Mouse (Mus musculus) midbrain, embryonic 15.5 days (tissue): ENCODE results near the gene Akap8l. TPM values are rescaled to one million over a fixed set of nuclear protein-coding genes. Genes with fewer than 3 reads are reported as not detected.

ENCODE experiments used
- ATAC-seq: fragments of 200-750 bp; cut with Nextera tagmentation; replicated peaks from 2 replicates; pipeline ENCODE4 v1.8.0; 2017; ENCODE audit warnings: moderate TSS enrichment
- H3K27ac ChIP-seq: fragments of 300-500 bp; sonication (generic); 2 replicates; pipeline ENCODE4 v1.5.1; 2015; ENCODE audit warnings: mild to moderate bottlenecking, inconsistent platforms
- H3K27me3 ChIP-seq: fragments of 300-500 bp; sonication (generic); replicated peaks from 2 replicates; pipeline ENCODE4 v1.6.1; 2015; ENCODE audit warnings: inconsistent platforms
- H3K36me3 ChIP-seq: fragments of 300-500 bp; sonication (generic); replicated peaks from 2 replicates; pipeline ENCODE4 v1.6.1; 2015; ENCODE audit warnings: inconsistent platforms
- H3K4me1 ChIP-seq: fragments of 300-500 bp; sonication (generic); 2 replicates; pipeline ENCODE4 v1.6.1; 2015; ENCODE audit warnings: inconsistent platforms
- H3K4me2 ChIP-seq: fragments of 300-500 bp; sonication (generic); 2 replicates; pipeline ENCODE4 v1.6.1; 2015; ENCODE audit warnings: inconsistent platforms, mild to moderate bottlenecking, moderate library complexity
- H3K4me3 ChIP-seq: fragments of 300-500 bp; sonication (generic); 2 replicates; pipeline ENCODE4 v1.5.1; 2015; ENCODE audit warnings: mild to moderate bottlenecking, inconsistent platforms
- H3K9ac ChIP-seq: fragments of 300-500 bp; sonication (generic); 2 replicates; pipeline ENCODE4 v1.6.1; 2015; ENCODE audit warnings: mild to moderate bottlenecking, inconsistent platforms
- H3K9me3 ChIP-seq: fragments of 300-500 bp; sonication (generic); 2 replicates; pipeline ENCODE4 v1.6.1; 2016; ENCODE audit warnings: inconsistent platforms
- WGBS: fragments of 180-500 bp; shearing (Covaris S2); methylation state at CpG from one replicate; pipeline ENCODE4 v1.1.7; 2015; ENCODE audit warnings: mixed read lengths; 5-methylcytosine and 5-hydroxymethylcytosine counted together
- polyA plus RNA-seq: library from polyadenylated mRNA; unstranded; fragments of >200 nt; fragmentation: Nextera tagmentation; extraction: Ambion mirVana; gene quantifications from 2 replicates; pipeline ENCODE4 v1.2.1, GENCODE M21; 2015

Akap8l gene
- polyA plus RNA-seq, 1 experiment from 2014 or later, result 187 TPM

DNA sequence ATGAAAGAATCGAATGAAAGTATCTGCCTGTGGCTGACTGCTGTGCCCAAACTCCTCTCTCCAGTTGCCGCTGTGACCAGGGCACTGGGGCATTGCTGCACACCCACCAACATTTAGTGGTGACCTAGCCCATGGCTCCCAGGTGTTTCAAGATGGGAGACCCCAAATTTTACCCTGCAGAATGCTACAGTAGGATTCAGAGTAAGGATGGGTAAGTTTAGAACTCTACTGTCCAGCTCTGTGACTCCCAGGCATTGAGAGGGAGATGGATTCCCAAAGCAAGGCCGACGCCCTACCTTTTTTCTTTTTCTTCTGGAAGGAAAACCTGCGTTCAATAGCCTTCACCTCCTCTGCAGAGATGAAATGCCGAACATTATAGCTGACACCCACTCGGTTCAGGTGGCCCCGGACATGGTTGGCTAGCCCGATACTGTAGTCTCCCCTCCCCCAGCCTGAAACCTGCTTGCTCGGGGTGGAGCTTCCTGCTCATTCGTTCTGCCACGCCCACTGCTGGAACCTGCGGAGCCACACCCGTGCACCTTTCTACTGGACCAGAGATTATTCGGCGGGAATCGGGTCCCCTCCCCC is 18.7 kb upstream of the Akap8l start:
- H3K9ac ChIP-seq, result no peak overlapping the region
- H3K27ac ChIP-seq, result no peak overlapping the region
- peaks cover 7% of the 10 kb centered on the region; the same call in 1 of the 2 replicates for H3K4me1 ChIP-seq
- H3K4me2 ChIP-seq, result peak overlapping the region; percentile 26; the same call in 1 of the 2 replicates
- no peak for ATAC-seq
- no peaks in the 10 kb centered on the region for H3K9me3 ChIP-seq
- peaks cover 9% of the 10 kb centered on the region; the same call in 1 of the 2 replicates for H3K36me3 ChIP-seq
- H3K27me3 ChIP-seq, result no peaks in the 10 kb centered on the region
- H3K4me3 ChIP-seq, result no peak overlapping the region
- WGBS, result 23% methylated on average over 13 of the region's 17 CpGs

DNA sequence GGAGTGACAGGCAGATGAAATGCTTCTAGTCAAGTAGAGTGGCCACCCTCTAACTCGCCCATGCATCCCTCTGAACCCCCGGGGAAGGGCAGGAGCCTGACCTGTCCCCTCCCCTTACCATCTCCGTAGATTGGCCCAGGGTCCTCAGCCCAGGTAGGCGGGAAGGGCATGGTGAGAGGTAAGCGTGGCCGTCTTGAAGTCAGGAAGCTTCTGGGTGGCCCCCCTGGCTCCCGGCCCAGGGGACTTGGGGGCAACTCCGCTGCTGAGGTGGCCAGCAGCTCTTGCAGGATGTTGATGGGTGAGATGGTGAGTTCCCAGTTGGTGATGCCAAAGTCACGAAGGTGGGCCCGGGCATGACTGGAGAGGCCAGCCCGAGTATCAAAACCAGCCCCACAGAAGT is 17.3 kb upstream of the Akap8l start:
- Histone ChIP-seq H3K9me3 (no peaks in the 10 kb centered on the region), H3K9ac (no peak overlapping the region), H3K4me2 (no peak overlapping the region), H3K4me3 (no peak overlapping the region), H3K4me1 (peaks cover 16% of the 10 kb centered on the region), H3K27ac (no peak overlapping the region), H3K27me3 (no peaks in the 10 kb centered on the region), H3K36me3 (peaks cover 9% of the 10 kb centered on the region; the same call in 1 of the 2 replicates)
- no peak for ATAC-seq
- 93% methylated on average over 11 of the region's 11 CpGs for WGBS

DNA sequence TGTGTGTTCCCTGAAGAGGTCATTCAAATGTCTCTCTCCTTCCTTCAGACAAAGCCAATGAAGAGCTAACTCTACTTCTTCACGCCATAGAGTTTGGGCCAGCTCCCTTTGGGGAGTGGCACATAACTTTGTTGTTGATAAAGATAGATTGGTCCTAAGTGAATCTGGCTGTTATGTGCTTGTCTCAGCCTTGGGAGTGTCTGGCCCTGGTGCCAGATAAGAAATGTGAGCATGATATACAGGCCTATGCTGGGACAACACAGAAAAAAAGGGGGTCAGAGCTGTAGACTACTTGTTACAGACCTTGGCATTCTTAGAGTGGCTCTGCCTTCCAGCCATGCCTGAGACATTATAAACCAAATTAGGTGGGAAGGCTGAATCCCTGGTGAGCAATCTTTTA is 14.9 kb upstream of the Akap8l start:
- Histone ChIP-seq H3K4me1 (peaks cover 28% of the 10 kb centered on the region), H3K4me2 (no peak overlapping the region), H3K9ac (no peak overlapping the region), H3K36me3 (peaks cover 16% of the 10 kb centered on the region), H3K27ac (no peak overlapping the region), H3K4me3 (no peak overlapping the region), H3K9me3 (no peaks in the 10 kb centered on the region), H3K27me3 (no peaks in the 10 kb centered on the region)
- no peak for ATAC-seq
- 83% methylated on average over 1 of the region's 1 CpGs for WGBS

DNA sequence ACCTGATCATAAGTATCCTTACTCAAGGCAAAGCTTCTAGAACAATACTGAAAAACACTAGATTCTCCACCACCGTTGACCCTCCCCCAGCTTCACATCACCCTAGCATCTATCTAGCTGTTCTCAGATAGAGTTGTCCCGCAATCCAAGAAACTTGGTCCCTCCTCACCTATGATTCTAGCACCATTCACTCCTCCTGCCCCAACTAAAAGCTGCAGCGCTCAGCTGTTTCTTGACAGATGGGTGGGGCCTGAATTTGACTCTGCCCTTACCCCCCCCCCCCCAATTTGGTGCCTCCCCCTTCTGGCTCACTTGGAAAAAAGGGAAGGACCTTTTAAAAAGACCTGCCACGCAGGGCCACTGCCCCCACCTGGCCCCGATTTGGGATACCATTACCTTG is 14.4 kb upstream of the Akap8l start:
- H3K9me3 ChIP-seq, result no peaks in the 10 kb centered on the region
- peak overlapping the region; percentile 84 for H3K4me3 ChIP-seq
- H3K27me3 ChIP-seq, result no peaks in the 10 kb centered on the region
- peaks cover 20% of the 10 kb centered on the region for H3K36me3 ChIP-seq
- peaks cover 28% of the 10 kb centered on the region for H3K4me1 ChIP-seq
- peak overlapping the region; percentile 64 for H3K4me2 ChIP-seq
- WGBS, result 59% methylated on average over 5 of the region's 5 CpGs
- H3K27ac ChIP-seq, result peak overlapping the region; percentile 77
- ATAC-seq, result peak; percentile 59
- H3K9ac ChIP-seq, result peak overlapping the region; percentile 90; the same call in 1 of the 2 replicates

DNA sequence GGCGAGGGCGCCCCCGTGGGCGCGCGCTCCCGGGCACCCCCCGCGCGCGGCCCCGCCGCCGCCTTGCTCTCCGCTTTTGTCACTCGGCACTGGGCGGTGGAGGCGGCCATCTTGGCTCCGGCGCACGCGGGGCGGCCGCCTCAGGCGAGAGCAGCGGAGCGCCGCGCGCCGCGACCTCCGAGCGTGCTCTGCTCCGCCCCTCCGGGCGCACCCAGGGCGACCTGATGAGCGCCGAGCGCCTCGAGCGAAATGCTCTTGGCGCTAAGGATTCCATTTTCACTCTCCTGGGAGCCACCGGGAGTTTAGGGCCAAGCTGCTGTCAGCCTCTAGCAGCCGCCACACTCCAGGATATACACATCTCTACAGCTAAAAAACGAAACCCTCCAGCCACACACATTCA is 13.9 kb upstream of the Akap8l start:
- Histone ChIP-seq H3K4me1 (peaks cover 28% of the 10 kb centered on the region), H3K27ac (peak overlapping the region; percentile 77), H3K9me3 (no peaks in the 10 kb centered on the region), H3K27me3 (no peaks in the 10 kb centered on the region), H3K9ac (peak overlapping the region; percentile 90), H3K4me2 (peak overlapping the region; percentile 64), H3K36me3 (peaks cover 26% of the 10 kb centered on the region), H3K4me3 (peak overlapping the region; percentile 84)
- under 1% methylated on average over 42 of the region's 47 CpGs for WGBS
- ATAC-seq, result peak; percentile 93

DNA sequence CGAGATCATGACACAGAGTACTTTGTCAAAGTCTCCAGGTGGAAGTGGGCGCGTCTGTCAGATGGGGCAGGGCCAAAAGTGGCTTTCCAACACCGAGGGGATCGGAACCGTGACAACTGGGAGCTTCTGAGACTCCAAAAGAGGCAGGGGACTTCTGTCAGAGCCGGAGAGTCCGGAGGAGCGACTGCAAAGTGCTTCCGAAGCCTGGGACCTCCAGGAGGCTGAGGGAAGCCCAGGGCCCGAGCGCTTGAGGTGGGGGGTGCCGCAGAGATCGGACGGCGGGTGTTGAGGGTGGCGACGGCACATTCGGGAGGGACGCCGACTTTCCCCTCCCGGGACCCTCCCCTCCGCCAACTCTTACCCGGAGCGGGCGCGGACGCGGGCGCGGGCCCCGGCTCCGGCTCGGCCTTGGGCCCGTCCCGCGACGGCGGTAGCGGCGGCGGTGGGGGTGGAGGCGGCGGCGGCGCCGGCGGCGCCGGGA is 13.5 kb upstream of the Akap8l start:
- H3K9ac ChIP-seq, result peak overlapping the region; percentile 90
- peak overlapping the region; percentile 64 for H3K4me2 ChIP-seq
- 0% methylated on average over 50 of the region's 50 CpGs for WGBS
- peak overlapping the region; percentile 84 for H3K4me3 ChIP-seq
- H3K27ac ChIP-seq, result peak overlapping the region; percentile 77
- H3K27me3 ChIP-seq, result no peaks in the 10 kb centered on the region
- no peaks in the 10 kb centered on the region for H3K9me3 ChIP-seq
- peaks cover 28% of the 10 kb centered on the region for H3K4me1 ChIP-seq
- H3K36me3 ChIP-seq, result peaks cover 30% of the 10 kb centered on the region
- ATAC-seq, result peak; percentile 42

DNA sequence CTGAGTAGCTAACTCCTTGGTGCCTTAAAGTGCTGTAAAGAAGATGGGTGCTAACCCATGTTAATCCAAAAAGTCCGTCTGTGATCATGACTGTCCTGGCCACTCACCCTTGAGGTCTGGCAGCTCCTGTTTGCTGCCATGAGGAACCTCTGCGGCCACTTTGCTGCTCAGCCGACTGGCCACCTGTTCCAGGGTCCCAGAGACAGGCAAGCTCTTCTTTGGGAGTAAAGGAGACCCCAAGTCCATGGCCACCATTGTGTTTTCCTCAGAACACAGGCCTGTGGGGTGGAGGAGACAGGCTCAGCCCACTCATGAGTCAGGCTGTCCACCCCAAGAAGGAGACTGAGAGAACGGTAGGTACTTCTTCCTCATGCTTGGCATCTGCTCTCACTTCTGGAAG is 12.3 kb upstream of the Akap8l start:
- H3K27ac ChIP-seq, result no peak overlapping the region
- no peak overlapping the region for H3K9ac ChIP-seq
- peak overlapping the region; percentile 64 for H3K4me2 ChIP-seq
- peaks cover 41% of the 10 kb centered on the region for H3K36me3 ChIP-seq
- WGBS, result 81% methylated on average over 4 of the region's 4 CpGs
- no peak for ATAC-seq
- no peaks in the 10 kb centered on the region for H3K27me3 ChIP-seq
- peaks cover 28% of the 10 kb centered on the region for H3K4me1 ChIP-seq
- peak overlapping the region; percentile 84; the same call in 1 of the 2 replicates for H3K4me3 ChIP-seq
- no peaks in the 10 kb centered on the region for H3K9me3 ChIP-seq

DNA sequence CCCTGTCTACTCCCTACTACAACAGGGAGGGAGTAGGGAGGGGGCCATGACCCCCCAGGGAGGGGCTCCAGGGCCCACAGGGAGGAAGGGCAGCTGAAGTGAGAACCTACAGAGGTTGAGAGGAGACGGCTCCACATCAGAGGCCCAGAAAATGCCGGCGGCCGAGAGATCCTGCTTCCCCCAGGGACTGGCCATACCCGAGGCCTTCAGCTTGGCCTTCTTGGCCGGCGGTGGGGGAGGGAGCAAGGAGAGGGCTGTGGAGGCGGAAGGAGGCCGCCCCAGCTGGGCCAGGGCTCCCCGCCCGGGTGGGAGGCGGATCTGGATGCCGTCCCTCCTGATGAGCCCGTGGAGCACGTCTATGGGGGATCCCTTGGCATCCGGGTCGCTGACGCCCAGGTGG is 9.5 kb upstream of the Akap8l start:
- Histone ChIP-seq H3K9me3 (no peaks in the 10 kb centered on the region), H3K4me3 (no peak overlapping the region), H3K27me3 (no peaks in the 10 kb centered on the region), H3K4me2 (no peak overlapping the region), H3K36me3 (peaks cover 59% of the 10 kb centered on the region), H3K9ac (no peak overlapping the region), H3K27ac (no peak overlapping the region), H3K4me1 (peaks cover 25% of the 10 kb centered on the region)
- WGBS, result 90% methylated on average over 18 of the region's 18 CpGs
- ATAC-seq, result no peak

DNA sequence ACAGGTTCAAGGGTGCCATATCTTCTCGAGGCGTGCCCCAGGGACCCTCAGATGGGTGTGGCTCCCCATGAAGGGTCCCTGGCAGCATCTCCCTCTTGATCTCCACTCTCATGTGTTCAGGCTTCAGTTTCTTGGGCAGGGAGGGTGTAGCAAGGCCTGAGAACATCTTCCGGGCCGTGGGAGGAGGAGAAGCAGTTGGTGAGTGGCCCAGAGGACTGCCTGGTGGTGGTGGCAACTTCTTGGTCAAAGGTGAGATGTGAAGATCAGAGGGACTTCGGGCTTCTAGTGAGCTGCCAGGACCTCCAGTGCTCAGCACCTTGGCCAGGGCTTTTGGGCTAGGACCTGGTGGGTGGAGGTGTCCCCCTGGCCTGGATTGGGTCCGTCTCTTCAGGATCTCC is 8.5 kb upstream of the Akap8l start:
- Histone ChIP-seq H3K4me2 (no peak overlapping the region), H3K9ac (no peak overlapping the region), H3K4me3 (no peak overlapping the region), H3K36me3 (peaks cover 67% of the 10 kb centered on the region), H3K9me3 (no peaks in the 10 kb centered on the region), H3K4me1 (peaks cover 29% of the 10 kb centered on the region), H3K27me3 (no peaks in the 10 kb centered on the region), H3K27ac (no peak overlapping the region)
- 94% methylated on average over 6 of the region's 6 CpGs for WGBS
- ATAC-seq, result no peak

DNA sequence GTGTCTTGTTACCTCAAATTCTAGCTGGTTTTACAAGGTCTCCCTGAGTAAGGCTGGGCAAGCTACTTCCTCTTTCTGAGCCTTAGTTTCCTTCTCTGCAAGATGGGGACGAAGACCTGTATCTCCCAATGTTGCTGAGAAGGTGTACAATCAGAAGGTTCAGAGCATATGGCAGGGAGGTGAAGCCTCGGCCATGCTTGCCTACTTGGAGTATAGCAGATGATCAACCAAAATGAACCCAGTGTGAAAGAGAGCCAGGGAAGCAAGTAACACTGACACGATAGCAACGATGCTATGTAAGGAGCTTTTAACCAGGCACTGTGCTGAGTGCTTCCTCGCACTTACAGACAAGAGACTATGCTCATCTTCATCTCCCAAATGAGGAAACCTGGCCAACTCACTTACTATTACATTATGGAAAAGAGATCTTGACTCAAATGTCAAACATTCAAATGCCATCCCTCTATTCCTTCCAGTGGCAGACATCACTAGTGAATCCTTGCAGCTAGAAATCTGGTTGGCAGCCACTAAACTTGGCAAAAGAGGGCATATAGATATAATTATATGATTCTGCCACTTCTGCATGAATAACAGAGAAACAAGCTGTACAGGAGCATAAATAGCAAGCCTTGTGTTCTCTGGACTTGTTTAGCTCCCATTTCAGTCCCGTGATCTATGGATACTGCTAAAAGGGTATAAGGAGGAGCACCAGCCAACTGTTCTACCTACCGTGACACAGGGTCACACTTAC is 8.0 kb upstream of the Akap8l start:
- Histone ChIP-seq H3K27ac (no peak overlapping the region), H3K4me3 (no peak overlapping the region), H3K9ac (no peak overlapping the region), H3K9me3 (no peaks in the 10 kb centered on the region), H3K4me2 (no peak overlapping the region), H3K4me1 (peaks cover 27% of the 10 kb centered on the region), H3K27me3 (no peaks in the 10 kb centered on the region), H3K36me3 (peaks cover 67% of the 10 kb centered on the region)
- ATAC-seq, result no peak
- 97% methylated on average over 7 of the region's 7 CpGs for WGBS

DNA sequence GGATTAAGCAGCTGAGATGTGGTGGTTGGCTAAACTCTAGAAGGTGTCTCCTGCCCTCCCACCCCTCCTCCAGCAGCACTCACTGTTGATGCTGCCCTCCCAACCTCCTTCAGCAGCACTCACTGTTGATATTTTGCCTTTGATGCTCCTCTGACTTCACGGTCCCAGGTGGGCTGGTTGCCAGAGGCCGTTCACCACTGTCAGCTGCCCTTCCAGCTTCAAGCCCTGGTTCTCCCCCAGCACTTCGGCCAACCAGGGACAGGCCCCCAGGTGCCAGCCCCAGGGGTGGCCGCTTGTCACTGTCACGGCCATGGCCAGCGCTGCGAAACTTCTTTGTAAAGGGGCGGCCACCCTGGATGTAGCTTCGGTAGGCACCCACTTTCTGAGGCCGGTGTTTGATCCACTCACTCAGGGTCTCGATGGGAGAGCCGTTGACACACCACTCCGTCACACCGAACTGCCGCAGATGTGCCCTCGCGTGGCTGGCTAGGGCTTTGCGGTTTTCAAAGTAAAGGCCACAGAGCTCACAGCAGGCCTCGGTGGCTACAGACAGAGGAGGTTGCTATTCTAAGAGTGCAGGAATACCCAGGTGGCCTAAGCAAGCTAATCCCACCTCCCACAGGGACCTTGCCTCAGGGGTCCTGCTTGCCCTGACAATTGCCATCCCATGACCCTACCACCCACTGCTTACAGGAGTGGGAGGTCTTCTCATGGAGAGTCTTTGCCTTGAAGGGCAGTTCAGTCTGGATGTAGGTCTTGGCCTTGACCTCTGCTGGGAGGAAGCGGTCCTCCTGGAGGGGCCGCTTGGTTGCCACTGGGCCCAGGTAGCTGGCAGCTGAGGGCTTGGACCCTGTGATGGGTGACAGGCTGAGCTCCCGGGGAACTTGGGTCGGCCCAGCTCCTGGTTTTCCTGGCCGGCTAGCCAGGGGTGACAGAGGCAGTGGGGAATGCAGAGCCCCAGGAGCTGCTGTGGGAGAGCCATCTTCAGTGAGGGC is 6.7 kb upstream of the Akap8l start:
- Histone ChIP-seq H3K9me3 (no peaks in the 10 kb centered on the region), H3K4me1 (peaks cover 15% of the 10 kb centered on the region; the same call in 1 of the 2 replicates), H3K9ac (no peak overlapping the region), H3K4me3 (no peak overlapping the region), H3K27me3 (no peaks in the 10 kb centered on the region), H3K4me2 (no peak overlapping the region), H3K36me3 (peaks cover 67% of the 10 kb centered on the region), H3K27ac (no peak overlapping the region)
- ATAC-seq, result no peak
- WGBS, result 82% methylated on average over 24 of the region's 24 CpGs

DNA sequence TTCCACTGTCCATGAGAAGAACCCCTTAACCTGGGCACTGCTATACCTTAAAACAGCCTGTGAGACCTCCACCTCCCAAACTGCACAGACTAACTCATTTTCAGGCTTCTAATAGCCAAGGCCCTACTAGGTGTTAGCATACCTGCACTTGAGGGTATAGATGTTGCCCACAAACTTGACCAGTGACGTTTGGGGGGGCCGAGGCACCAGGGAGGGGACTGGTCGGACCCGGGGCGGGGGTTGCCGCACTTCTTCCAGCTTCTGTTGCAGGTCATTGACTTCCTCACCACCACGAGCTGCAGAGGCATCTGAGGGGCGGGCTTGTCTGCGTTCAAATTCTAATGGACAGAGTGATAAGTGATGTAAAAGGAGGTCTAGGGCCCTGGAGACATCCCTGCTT is 5.9 kb upstream of the Akap8l start:
- 84% methylated on average over 9 of the region's 9 CpGs for WGBS
- no peak for ATAC-seq
- Histone ChIP-seq H3K27me3 (no peaks in the 10 kb centered on the region), H3K27ac (no peak overlapping the region), H3K4me1 (peaks cover 9% of the 10 kb centered on the region; the same call in 1 of the 2 replicates), H3K4me3 (no peak overlapping the region), H3K9ac (no peak overlapping the region), H3K4me2 (no peak overlapping the region), H3K36me3 (peaks cover 62% of the 10 kb centered on the region), H3K9me3 (no peaks in the 10 kb centered on the region)
